Mouse (Mus musculus) G1E (cell line): ENCODE results near the gene Sox5. TPM values are rescaled to one million over a fixed set of nuclear protein-coding genes. Genes with fewer than 3 reads are reported as not detected.

Experiments
- ATAC-seq: 2 replicates; pipeline ENCODE4 v1.8.0; 2016; ENCODE audit warnings: mild to moderate bottlenecking; ENCODE audit not compliant: insufficient number of reproducible peaks, poor library complexity, low FRiP score, severe bottlenecking; ENCODE audit errors: extremely low read depth
- DNase-seq: peaks from one replicate; pipeline ENCODE4 v3.0.0; 2012; ENCODE audit warnings: low spot score
- H3K27me3 ChIP-seq: 2 replicates; pipeline ENCODE4 v1.6.1; 2012; ENCODE audit warnings: mild to moderate bottlenecking, low read length, inconsistent platforms; ENCODE audit not compliant: insufficient read depth
- H3K36me3 ChIP-seq: replicated peaks from 2 replicates; pipeline ENCODE3; 2012; ENCODE audit warnings: mild to moderate bottlenecking, inconsistent platforms
- H3K4me1 ChIP-seq: 2 replicates; pipeline ENCODE4 v1.6.1; 2012; ENCODE audit warnings: low read depth, low read length, inconsistent platforms, mixed read lengths; ENCODE audit not compliant: insufficient read depth
- H3K4me3 ChIP-seq: 2 replicates; pipeline ENCODE4 v1.5.1; 2012; ENCODE audit warnings: low read depth, mild to moderate bottlenecking, inconsistent platforms, low read length, moderate library complexity, mixed read lengths
- H3K9me3 ChIP-seq: replicated peaks from 2 replicates; pipeline ENCODE4 v1.6.1; 2012; ENCODE audit warnings: inconsistent platforms
- CTCF ChIP-seq: IDR thresholded peaks from 2 replicates; pipeline ENCODE4 v1.5.1; 2012; ENCODE audit warnings: low read depth, low read length, inconsistent platforms, mixed read lengths
- GATA1 ChIP-seq: IDR thresholded peaks from 2 replicates; pipeline ENCODE4 v1.6.1; 2012; ENCODE audit warnings: borderline replicate concordance, low read length, inconsistent platforms, mixed read lengths
- GATA2 ChIP-seq: IDR thresholded peaks from 2 replicates; pipeline ENCODE4 v1.6.1; 2012; ENCODE audit warnings: low read depth, low read length, inconsistent platforms, borderline replicate concordance
- POLR2AphosphoS5 ChIP-seq: IDR thresholded peaks from 2 replicates; pipeline ENCODE4 v1.6.1; 2012; ENCODE audit warnings: low read depth, low read length, inconsistent platforms; ENCODE audit not compliant: insufficient replicate concordance
- TAL1 ChIP-seq: conservative IDR thresholded peaks from 2 replicates; pipeline ENCODE4 v1.6.1; 2012; ENCODE audit warnings: low read depth, low read length, inconsistent platforms, mixed read lengths
- polyA plus RNA-seq: library from polyadenylated mRNA; stranded (reverse); fragments of >175 nt; gene quantifications from 2 replicates; pipeline ENCODE4 v1.2.3, GENCODE M21; 2012
- total RNA-seq, 2 experiments: library from RNA; stranded (forward) in 1 of 2; stranded (reverse) in 1 of 2; fragments of 200-1000 nt in 1 of 2; fragments of >200 nt in 1 of 2; fragmentation: Nextera tagmentation in 1 of 2; gene quantifications; 2 replicates each; pipeline ENCODE4 v1.2.3; 2014 to 2017

The Sox5 gene
- total and polyA plus RNA-seq, 3 experiments = 0.27 to 16.2 TPM; not detected in 1

- DNase-seq (no peak), ATAC-seq (no peak)
- Histone ChIP-seq H3K36me3 (no peaks in the 10 kb centered on the region), H3K9me3 (peaks cover 53% of the 10 kb centered on the region), H3K4me3 (no peak overlapping the region), H3K27me3 (no peaks in the 10 kb centered on the region), H3K4me1 (no peaks in the 10 kb centered on the region)
- TF ChIP-seq POLR2AphosphoS5 = no peak
These were observed 35.7 kb upstream of the Sox5 start for GRCm38 (mm10) chr6:144817329-144817932.

- TF ChIP-seq GATA1 (no peak), POLR2AphosphoS5 (no peak), GATA2 (no peak), TAL1 (no peak)
- Histone ChIP-seq H3K36me3 (no peaks in the 10 kb centered on the region), H3K4me1 (no peaks in the 10 kb centered on the region), H3K9me3 (peaks cover 45% of the 10 kb centered on the region), H3K4me3 (no peak overlapping the region), H3K27me3 (no peaks in the 10 kb centered on the region)
- ATAC-seq (no peak), DNase-seq (no peak)
These were observed 33.8 kb upstream of the Sox5 start for GRCm38 (mm10) chr6:144815542-144815941.

GRCm38 (mm10) chr6:144814931-144815364 lies 33.2 kb upstream of the Sox5 start:
- no peak for ATAC-seq
- no peaks in the 10 kb centered on the region for H3K4me1 ChIP-seq
- H3K27me3 ChIP-seq = no peaks in the 10 kb centered on the region
- peaks cover 48% of the 10 kb centered on the region for H3K9me3 ChIP-seq
- H3K36me3 ChIP-seq = no peaks in the 10 kb centered on the region
- DNase-seq = no peak
- no peak overlapping the region for H3K4me3 ChIP-seq
- no peak for TF ChIP-seq POLR2AphosphoS5
- no peak for TF ChIP-seq GATA1
- no peak for TF ChIP-seq CTCF
- no peak for TF ChIP-seq TAL1
- TF ChIP-seq GATA2 = no peak

- DNase-seq (no peak), ATAC-seq (no peak)
- H3K4me3 ChIP-seq = no peak overlapping the region
These were observed 22.5 kb upstream of the Sox5 start for GRCm38 (mm10) chr6:144804321-144804720.

GRCm38 (mm10) chr6:144803063-144803462 lies 21.3 kb upstream of the Sox5 start:
- ATAC-seq = no peak
- no peaks in the 10 kb centered on the region for H3K27me3 ChIP-seq
- no peak overlapping the region for H3K4me3 ChIP-seq
- no peak for DNase-seq
- peaks cover 55% of the 10 kb centered on the region for H3K9me3 ChIP-seq
- H3K36me3 ChIP-seq = no peaks in the 10 kb centered on the region
- no peaks in the 10 kb centered on the region for H3K4me1 ChIP-seq
- no peak for TF ChIP-seq POLR2AphosphoS5
- TF ChIP-seq GATA2 = no peak
- TF ChIP-seq TAL1 = no peak
- no peak for TF ChIP-seq CTCF
- TF ChIP-seq GATA1 = no peak

More at GRCm38 (mm10) chr6:144804321-144804720, 22.5 kb upstream of the Sox5 start:
- peaks cover 64% of the 10 kb centered on the region for H3K9me3 ChIP-seq
- TF ChIP-seq POLR2AphosphoS5 (no peak), CTCF (no peak), GATA2 (no peak), GATA1 (no peak), TAL1 (no peak)
- no peaks in the 10 kb centered on the region for H3K36me3 ChIP-seq
- no peaks in the 10 kb centered on the region for H3K4me1 ChIP-seq
- no peaks in the 10 kb centered on the region for H3K27me3 ChIP-seq

GRCm38 (mm10) chr6:144794356-144794755 lies 12.6 kb upstream of the Sox5 start:
- TF ChIP-seq POLR2AphosphoS5 (no peak), CTCF (no peak), TAL1 (no peak), GATA2 (no peak), GATA1 (no peak)
- DNase-seq (no peak), ATAC-seq (no peak)
- no peaks in the 10 kb centered on the region for H3K27me3 ChIP-seq
- no peak overlapping the region for H3K4me3 ChIP-seq
- H3K4me1 ChIP-seq = no peaks in the 10 kb centered on the region
- peaks cover 50% of the 10 kb centered on the region for H3K9me3 ChIP-seq
- H3K36me3 ChIP-seq = no peaks in the 10 kb centered on the region

GRCm38 (mm10) chr6:144792871-144793270 lies 11.1 kb upstream of the Sox5 start:
- ATAC-seq (no peak), DNase-seq (no peak)
- H3K4me3 ChIP-seq = no peak overlapping the region
- H3K4me1 ChIP-seq = no peaks in the 10 kb centered on the region
- H3K36me3 ChIP-seq = no peaks in the 10 kb centered on the region
- TF ChIP-seq POLR2AphosphoS5 (no peak), CTCF (no peak), TAL1 (no peak), GATA1 (no peak), GATA2 (no peak)
- no peaks in the 10 kb centered on the region for H3K27me3 ChIP-seq
- H3K9me3 ChIP-seq = peaks cover 57% of the 10 kb centered on the region
